Mouse (Mus musculus) kidney, adult 11 months (tissue): ENCODE data around the gene Sos1.

ENCODE experiments used
- DNase-seq: peaks from one replicate; pipeline ENCODE4 v3.0.0; 2022

Gene Sos1

GRCm38 (mm10) chr17:80492811-80493210 lies 12.6 kb upstream of the Sos1 start:
- no peak for DNase-seq

- no peak for DNase-seq
Measured at GRCm38 (mm10) chr17:80492274-80492673, 12.0 kb upstream of the Sos1 start.

GRCm38 (mm10) chr17:80490166-80490565 lies 9.9 kb upstream of the Sos1 start:
- no peak for DNase-seq

- DNase-seq = no peak
Measured at GRCm38 (mm10) chr17:80488918-80489317, 8.7 kb upstream of the Sos1 start.

- DNase-seq = no peak
Measured at GRCm38 (mm10) chr17:80485160-80485559, 4.9 kb upstream of the Sos1 start.

GRCm38 (mm10) chr17:80480855-80481224 lies 587 bp upstream of the Sos1 start:
- DNase-seq = no peak

GRCm38 (mm10) chr17:80479295-80480030 lies 790 bp downstream of the Sos1 start:
- DNase-seq = peak; percentile 46

GRCm38 (mm10) chr17:80477679-80478078 lies 2.6 kb downstream of the Sos1 start:
- no peak for DNase-seq

- DNase-seq = no peak
Measured at GRCm38 (mm10) chr17:80476496-80476895, 3.8 kb downstream of the Sos1 start.

- DNase-seq = no peak
Measured at GRCm38 (mm10) chr17:80471056-80471802, 9.0 kb downstream of the Sos1 start.

- peak; percentile 57 for DNase-seq
Measured at GRCm38 (mm10) chr17:80468417-80468894, 11.8 kb downstream of the Sos1 start.

GRCm38 (mm10) chr17:80460258-80460657 lies 20.0 kb downstream of the Sos1 start:
- DNase-seq = no peak

- DNase-seq = no peak
Measured at GRCm38 (mm10) chr17:80455648-80456047, 24.6 kb downstream of the Sos1 start.

GRCm38 (mm10) chr17:80450426-80451030 lies 29.7 kb downstream of the Sos1 start:
- no peak for DNase-seq

- no peak for DNase-seq
Measured at GRCm38 (mm10) chr17:80446470-80446869, 33.8 kb downstream of the Sos1 start.

GRCm38 (mm10) chr17:80445433-80445832 lies 34.8 kb downstream of the Sos1 start:
- DNase-seq = no peak

- no peak for DNase-seq
Measured at GRCm38 (mm10) chr17:80435680-80436079, 44.6 kb downstream of the Sos1 start.

- no peak for DNase-seq
Measured at GRCm38 (mm10) chr17:80434430-80434829, 45.8 kb downstream of the Sos1 start.

- DNase-seq = no peak
Measured at GRCm38 (mm10) chr17:80431997-80432396, 48.3 kb downstream of the Sos1 start.

GRCm38 (mm10) chr17:80427966-80428365 lies 52.3 kb downstream of the Sos1 start:
- DNase-seq = no peak

GRCm38 (mm10) chr17:80426901-80427300 lies 53.4 kb downstream of the Sos1 start:
- no peak for DNase-seq

- DNase-seq = no peak
Measured at GRCm38 (mm10) chr17:80426171-80426570, 54.1 kb downstream of the Sos1 start.

GRCm38 (mm10) chr17:80420998-80421397 lies 59.3 kb downstream of the Sos1 start:
- no peak for DNase-seq
